Mouse (Mus musculus): ENCODE data around the gene Zdhhc20. TPM values are rescaled to one million over a fixed set of nuclear protein-coding genes. Genes with fewer than 3 reads are reported as not detected.
"Not testable (repeated sequence)": the region's sequence is repeated elsewhere in the genome, so short reads cannot be mapped to it uniquely, and the experiment has no call there.

The Zdhhc20 gene
- polyA plus RNA-seq (2015; fragmentation: Nextera tagmentation; extraction: Ambion mirVana) = 48.9 and 50.9 TPM in 2 replicates

DNA sequence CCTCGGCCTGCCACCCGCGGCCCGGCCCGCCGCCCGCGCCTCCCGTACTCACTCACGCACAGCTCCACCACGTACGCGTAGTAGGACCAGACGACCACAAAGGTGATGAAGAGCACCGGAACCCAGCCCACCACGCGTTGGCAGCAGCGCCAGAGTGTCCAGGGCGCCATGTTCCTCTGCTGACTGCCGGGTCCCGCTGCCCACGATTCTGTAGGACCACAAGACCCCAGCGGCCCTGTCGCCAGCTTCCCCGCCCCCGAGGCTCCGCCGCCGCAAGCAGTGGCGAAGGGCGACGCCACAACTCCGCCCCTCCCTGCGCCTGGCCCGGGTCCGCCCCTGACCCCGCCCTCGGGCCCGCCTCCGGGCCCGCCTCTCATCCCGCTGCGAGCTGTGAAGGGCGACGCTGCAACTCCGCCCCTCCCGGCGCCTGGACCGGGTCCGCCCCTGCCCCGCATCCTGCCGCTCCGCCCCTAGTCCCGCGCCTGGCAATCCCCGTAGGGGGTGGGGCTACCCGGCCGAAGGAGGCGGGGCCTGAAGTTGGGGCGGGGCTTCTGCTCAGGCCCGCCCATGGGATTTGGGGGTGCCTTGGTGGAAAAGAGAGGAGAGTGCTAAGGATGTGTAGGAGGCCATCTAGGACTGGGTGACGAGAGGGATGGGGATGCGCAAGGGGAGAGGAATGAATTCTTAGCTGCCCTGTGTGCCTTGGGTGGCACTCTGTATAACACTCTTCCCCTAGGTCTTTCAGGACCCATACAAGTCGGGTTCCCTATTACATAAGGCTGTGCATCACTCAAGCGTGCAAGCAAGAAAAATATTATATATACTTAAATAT is at the start of gene Zdhhc20:
Gene Zdhhc20, minus strand, starts transcription at position 266 of the 832 bp plus-strand sequence.
- 4% methylated on average over 64 of the region's 65 CpGs for WGBS
- Histone ChIP-seq H3K36me3 (no peaks in the 10 kb centered on the region), H3K4me3 (peak within 1 kb of the TSS; percentile 94), H3K4me2 (peak within 1 kb of the TSS; percentile 65), H3K9me3 (no peaks in the 10 kb centered on the region), H3K27ac (replicated peaks) (peak within 1 kb of the TSS; percentile 91), H3K9ac (peak within 1 kb of the TSS; percentile 96), H3K27me3 (no peaks in the 10 kb centered on the region), H3K4me1 (replicated peaks) (peaks cover 21% of the 10 kb centered on the region)
- peak; percentile 96 for ATAC-seq (ENCODE audit: low read depth)

DNA sequence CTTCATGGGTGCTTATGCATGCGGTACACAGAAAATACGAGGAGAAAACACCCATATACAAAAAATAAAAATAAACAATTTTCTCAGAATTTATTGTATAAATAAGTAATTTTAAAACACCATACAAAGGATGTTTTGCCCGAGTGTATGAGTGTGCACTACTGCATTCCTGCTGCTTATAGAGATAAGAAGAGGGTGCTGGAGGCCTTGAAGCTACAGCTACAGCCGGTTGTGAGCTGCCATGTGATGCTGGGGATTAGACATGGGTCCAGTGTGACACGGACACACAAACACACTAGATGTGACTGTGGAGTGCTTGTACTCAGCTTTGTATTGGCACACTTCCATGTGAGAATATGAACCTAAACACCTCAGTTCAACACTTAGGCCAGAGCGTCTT is 47.2 kb upstream of the Zdhhc20 start:
- no peaks in the 10 kb centered on the region for H3K9me3 ChIP-seq
- H3K9ac ChIP-seq = no peak overlapping the region
- H3K4me3 ChIP-seq = no peak overlapping the region
- H3K27ac ChIP-seq (replicated peaks) = no peak overlapping the region
- H3K4me1 ChIP-seq (replicated peaks) = no peaks in the 10 kb centered on the region
- 91% methylated on average over 6 of the region's 6 CpGs for WGBS
- no peak for ATAC-seq (ENCODE audit: low read depth)
- H3K4me2 ChIP-seq = no peak overlapping the region
- no peaks in the 10 kb centered on the region for H3K27me3 ChIP-seq
- peaks cover 24% of the 10 kb centered on the region for H3K36me3 ChIP-seq

DNA sequence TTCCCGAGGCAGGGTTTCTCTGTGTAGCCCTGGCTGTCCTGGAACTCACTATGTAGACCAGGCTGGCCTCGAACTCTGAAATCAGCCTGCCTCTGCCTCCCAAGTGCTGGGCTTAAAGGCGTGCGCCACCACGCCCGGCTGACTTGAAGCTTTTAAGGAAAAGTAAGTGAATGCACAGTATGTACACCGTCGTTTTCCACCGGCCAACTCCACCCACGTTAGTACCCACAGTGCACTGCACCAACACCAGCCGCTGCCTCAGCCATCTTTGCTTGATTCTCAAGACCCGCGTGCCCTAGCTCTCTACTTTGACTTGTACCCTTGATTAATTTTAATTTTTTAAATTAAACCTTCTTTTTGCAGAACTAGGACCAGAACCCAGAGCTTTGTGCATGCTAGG is 44.6 kb upstream of the Zdhhc20 start:
- Histone ChIP-seq H3K36me3 (peaks cover 25% of the 10 kb centered on the region), H3K4me2 (no peak overlapping the region), H3K9ac (no peak overlapping the region), H3K4me1 (replicated peaks) (no peaks in the 10 kb centered on the region), H3K4me3 (no peak overlapping the region), H3K9me3 (no peaks in the 10 kb centered on the region), H3K27ac (replicated peaks) (no peak overlapping the region), H3K27me3 (no peaks in the 10 kb centered on the region)
- no peak for ATAC-seq (ENCODE audit: low read depth)
- WGBS = 93% methylated on average over 13 of the region's 13 CpGs

DNA sequence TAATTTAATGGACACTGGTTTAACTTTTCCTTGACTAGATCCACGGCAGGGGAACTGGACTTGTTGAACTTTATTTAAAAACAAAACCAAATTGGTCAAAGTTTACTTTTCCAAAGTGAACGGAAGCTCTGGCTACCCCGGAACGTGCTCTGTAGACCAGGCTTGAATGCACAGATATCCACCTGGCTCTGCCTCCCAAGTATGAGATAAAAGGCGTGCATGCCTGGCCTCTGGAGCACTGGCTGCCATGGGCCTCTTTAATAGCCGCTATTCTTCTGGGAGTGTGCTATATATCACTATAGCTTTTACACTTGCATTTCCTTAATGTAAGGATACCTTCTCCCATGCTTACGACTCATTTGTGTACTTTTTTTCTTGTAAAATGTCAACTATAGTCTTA is 43.5 kb upstream of the Zdhhc20 start:
- WGBS = 67% methylated on average over 7 of the region's 7 CpGs

DNA sequence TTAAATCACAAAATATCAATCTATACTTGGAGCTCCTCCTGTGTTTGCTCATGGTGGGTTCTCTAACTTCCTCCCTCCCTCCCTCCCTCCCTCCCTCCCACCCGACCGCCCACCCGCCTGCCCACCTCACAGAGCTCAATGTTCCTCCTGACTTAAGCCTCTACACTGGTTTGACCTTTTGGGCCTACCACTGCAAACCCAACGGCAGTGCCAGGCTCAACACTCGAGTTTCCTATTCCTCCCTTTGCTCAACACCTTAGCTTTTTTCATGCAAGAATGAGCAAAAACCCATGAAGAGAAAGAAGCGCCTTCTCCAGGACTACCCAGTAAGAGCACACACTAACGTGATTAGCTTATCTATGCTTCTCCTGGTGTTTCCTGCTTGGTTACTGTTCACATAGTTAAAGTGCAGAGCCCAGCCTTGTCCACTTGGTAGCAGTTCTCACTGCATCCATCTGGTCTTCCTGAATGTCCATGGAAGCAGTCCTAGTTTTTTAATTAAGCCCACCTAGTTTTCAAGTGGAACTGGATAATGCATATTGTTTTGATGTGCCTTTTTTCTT is 42.9 kb upstream of the Zdhhc20 start:
- H3K27ac ChIP-seq (replicated peaks) = no peak overlapping the region
- no peak overlapping the region for H3K4me3 ChIP-seq
- H3K4me1 ChIP-seq (replicated peaks) = no peaks in the 10 kb centered on the region
- ATAC-seq (ENCODE audit: low read depth) = no peak
- H3K4me2 ChIP-seq = no peak overlapping the region
- no peak overlapping the region for H3K9ac ChIP-seq
- peaks cover 20% of the 10 kb centered on the region for H3K36me3 ChIP-seq
- H3K27me3 ChIP-seq = no peaks in the 10 kb centered on the region
- H3K9me3 ChIP-seq = no peaks in the 10 kb centered on the region
- 79% methylated on average over 7 of the region's 7 CpGs for WGBS

More for the DNA sequence above, 43.5 kb upstream of the Zdhhc20 start:
- no peaks in the 10 kb centered on the region for H3K4me1 ChIP-seq (replicated peaks)
- H3K9me3 ChIP-seq = no peaks in the 10 kb centered on the region
- H3K36me3 ChIP-seq = peaks cover 20% of the 10 kb centered on the region
- H3K27ac ChIP-seq (replicated peaks) = no peak overlapping the region
- no peak overlapping the region for H3K9ac ChIP-seq
- no peak overlapping the region for H3K4me3 ChIP-seq
- H3K4me2 ChIP-seq = no peak overlapping the region
- no peaks in the 10 kb centered on the region for H3K27me3 ChIP-seq
- no peak for ATAC-seq (ENCODE audit: low read depth)

DNA sequence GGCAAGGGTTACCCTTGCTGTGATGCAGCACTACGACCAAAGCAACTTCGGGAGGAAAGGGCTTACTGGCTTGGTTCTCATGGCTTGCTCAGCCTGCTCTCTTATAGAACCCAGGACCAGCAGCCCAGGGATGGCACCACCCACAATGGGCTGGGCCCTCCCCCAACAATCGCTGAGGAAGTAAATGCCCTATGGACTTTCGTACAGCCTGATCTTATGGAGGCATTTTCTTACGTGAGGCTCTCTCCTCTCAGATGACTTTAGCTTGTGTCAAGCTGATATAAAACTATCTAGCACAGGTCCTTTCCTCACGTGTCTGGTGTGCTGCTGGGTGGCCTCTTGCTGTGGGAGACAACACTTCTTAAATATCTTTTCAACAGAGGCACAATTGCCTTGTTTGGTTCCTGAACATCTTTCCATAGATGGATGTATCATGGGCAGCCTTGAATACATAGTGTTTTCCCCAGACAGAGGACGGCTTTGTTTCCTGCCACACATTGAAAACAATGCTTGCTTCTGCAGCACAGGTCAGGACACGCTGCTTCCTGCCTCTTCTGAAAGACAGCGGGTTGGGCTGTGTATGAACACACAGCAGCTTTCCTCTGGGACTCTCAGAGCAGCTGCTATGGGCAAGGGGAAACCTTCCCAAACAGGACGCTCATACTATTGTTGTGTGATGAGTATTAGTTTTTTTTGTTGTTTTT is 31.5 kb upstream of the Zdhhc20 start:
- no peaks in the 10 kb centered on the region for H3K9me3 ChIP-seq
- H3K27me3 ChIP-seq = no peaks in the 10 kb centered on the region
- peaks cover 18% of the 10 kb centered on the region for H3K4me1 ChIP-seq (replicated peaks)
- peak; percentile 71 for ATAC-seq (ENCODE audit: low read depth)
- 39% methylated on average over 10 of the region's 10 CpGs for WGBS
- H3K4me3 ChIP-seq = no peak overlapping the region
- no peak overlapping the region for H3K9ac ChIP-seq
- H3K27ac ChIP-seq (replicated peaks) = peak overlapping the region; percentile 55
- peaks cover 61% of the 10 kb centered on the region for H3K36me3 ChIP-seq
- no peak overlapping the region for H3K4me2 ChIP-seq

DNA sequence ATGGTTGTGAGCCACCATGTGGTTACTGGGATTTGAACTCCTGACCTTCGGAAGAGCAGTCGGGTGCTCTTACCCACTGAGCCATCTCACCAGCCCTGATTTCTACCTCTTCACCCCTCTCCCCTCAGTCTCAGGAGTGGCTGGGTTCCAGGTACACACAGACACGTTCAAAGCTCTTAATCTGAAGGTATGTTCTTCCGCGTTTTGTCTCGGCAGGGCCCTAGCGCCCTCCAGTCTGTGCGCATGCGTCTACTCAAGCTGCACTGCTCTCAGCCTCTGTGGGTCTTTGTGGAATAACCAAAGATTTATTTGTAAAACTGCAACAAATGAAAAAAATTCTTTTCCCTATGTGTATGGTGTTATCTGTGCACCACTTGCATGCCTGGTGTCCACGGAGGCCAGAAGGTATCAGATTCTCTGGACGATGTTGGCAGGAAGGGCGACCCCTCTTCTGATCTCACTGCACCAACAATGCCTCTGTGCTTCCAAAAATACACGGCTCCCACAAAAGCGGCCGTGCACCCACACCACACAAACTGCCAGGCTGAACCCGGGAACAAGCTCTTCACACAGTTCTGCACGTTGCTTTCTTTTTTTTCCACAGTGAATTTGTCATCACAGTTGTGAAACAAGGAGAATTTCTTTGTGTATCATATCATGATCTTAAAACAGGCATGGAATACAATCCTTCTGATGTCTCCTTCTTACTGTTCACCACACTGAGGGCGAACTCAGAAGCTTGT is 30.7 kb upstream of the Zdhhc20 start:
- Histone ChIP-seq H3K27ac (replicated peaks) (peak overlapping the region; percentile 55), H3K27me3 (no peaks in the 10 kb centered on the region), H3K9ac (no peak overlapping the region), H3K4me1 (replicated peaks) (peaks cover 18% of the 10 kb centered on the region), H3K4me2 (no peak overlapping the region), H3K9me3 (no peaks in the 10 kb centered on the region), H3K4me3 (no peak overlapping the region), H3K36me3 (peaks cover 63% of the 10 kb centered on the region)
- 85% methylated on average over 18 of the region's 18 CpGs for WGBS
- ATAC-seq (ENCODE audit: low read depth) = no peak

DNA sequence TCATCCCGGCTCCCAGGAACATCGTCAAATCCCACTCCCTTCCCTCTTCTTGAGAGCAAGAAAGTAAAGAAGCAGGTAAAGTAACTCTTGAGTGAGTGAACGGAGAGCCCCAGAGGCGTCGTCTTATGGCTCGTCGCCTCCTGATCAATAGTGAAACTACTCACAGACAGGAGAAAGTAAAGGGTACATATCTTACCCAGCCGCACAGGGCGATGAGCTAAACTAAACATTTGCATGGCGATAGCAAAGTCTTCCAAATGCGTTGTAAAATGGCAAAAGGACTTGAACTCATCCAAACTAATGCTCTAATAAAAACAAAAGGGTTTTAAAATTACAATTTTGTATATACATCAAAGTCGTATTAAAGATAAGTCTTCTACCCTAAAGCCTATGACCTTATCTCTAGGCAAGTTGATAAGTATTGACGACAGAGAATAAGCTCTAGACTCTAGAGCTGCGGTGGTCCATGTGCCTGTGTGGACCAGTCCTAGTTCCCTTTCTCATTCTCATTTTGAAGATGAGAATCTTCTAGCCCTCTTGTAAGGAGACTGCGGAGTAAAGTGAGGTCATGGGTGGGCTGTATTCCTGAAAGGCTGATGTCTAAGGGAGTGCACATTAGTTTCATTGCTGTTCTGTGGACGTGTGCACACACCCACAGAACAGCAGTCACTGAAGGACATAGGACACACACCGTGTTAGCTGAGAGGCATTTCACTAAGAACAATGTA is 29.2 kb upstream of the Zdhhc20 start:
- H3K9me3 ChIP-seq = no peaks in the 10 kb centered on the region
- no peak for ATAC-seq (ENCODE audit: low read depth)
- no peak overlapping the region for H3K4me3 ChIP-seq
- 95% methylated on average over 17 of the region's 17 CpGs for WGBS
- peaks cover 18% of the 10 kb centered on the region for H3K4me1 ChIP-seq (replicated peaks)
- H3K27me3 ChIP-seq = no peaks in the 10 kb centered on the region
- peaks cover 59% of the 10 kb centered on the region for H3K36me3 ChIP-seq
- H3K9ac ChIP-seq = no peak overlapping the region
- H3K27ac ChIP-seq (replicated peaks) = no peak overlapping the region
- no peak overlapping the region for H3K4me2 ChIP-seq

DNA sequence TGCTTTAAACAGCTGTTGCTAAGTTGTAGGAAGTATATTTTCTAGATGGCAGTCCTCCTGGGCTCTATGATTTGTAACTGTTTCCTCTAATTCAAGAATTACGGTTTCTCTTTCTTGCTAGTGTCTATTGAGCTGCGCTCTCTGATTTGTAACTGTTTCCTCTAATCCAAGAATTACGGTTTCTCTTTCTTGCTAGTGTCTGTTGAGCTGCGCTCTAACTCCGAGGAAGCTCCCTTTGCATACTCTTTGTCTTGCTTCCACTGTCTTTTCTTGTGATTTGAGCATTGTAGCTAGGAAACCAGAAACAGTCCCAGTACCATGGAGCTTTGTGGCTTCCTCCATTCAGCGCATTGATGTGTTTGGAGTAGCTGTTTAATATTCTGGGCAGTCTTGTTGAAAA is 25.3 kb upstream of the Zdhhc20 start:
- Histone ChIP-seq H3K27me3 (no peaks in the 10 kb centered on the region), H3K36me3 (peaks cover 39% of the 10 kb centered on the region), H3K4me2 (no peak overlapping the region), H3K4me1 (replicated peaks) (0 out of 2 replicates have a peak, but pooled peaks cover 1% of the 10 kb centered on the region), H3K9me3 (no peaks in the 10 kb centered on the region), H3K4me3 (no peak overlapping the region), H3K9ac (no peak overlapping the region), H3K27ac (replicated peaks) (no peak overlapping the region)
- no peak for ATAC-seq (ENCODE audit: low read depth)
- WGBS = 46% methylated on average over 6 of the region's 6 CpGs

DNA sequence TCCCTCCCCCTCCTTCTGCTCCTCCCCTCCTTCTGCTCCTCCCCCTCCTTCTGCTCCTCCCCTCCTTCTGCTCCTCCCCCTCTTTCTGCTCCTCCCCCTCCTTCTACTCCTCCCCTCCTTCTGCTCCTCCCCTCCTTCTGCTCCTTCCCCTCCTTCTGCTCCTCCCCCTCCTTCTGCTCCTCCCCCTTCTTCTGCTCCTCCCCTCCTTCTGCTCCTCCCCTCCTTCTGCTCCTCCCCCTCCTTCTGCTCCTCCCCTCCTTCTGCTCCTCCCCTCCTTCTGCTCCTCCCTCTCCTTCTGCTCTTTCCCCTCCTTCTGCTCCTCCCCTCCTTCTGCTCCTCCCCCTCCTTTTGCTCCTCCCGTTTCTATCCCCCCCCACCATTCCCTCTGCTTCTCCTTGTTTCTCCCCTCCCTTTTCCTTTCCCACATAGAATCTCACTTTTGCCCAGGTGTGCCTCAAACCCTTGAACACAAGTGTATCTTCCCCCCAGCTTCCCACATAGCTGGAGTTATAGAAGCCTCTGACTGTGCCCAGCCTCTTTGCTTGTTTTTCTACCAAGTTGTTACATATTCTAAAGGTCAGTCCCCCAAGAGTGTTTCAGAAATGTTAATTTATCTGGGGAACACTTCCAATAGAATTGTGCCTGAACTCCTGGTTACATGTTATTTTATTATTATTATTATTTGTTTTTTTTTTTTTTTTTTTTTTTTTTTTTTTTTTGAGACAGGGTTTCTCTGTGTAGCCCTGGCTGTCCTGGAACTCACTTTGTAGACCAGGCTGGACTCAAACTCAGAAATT is 22.3 kb upstream of the Zdhhc20 start:
- H3K4me3 ChIP-seq; H3K9me3 ChIP-seq; H3K4me2 ChIP-seq; H3K27me3 ChIP-seq; ATAC-seq (ENCODE audit: low read depth); H3K9ac ChIP-seq; H3K27ac ChIP-seq (replicated peaks): not testable (repeated sequence)
- Histone ChIP-seq H3K36me3 (peaks cover 23% of the 10 kb centered on the region), H3K4me1 (replicated peaks) (peaks cover 10% of the 10 kb centered on the region; the same call in 1 of the 2 replicates)
- 56% methylated on average over 1 of the region's 1 CpGs for WGBS

DNA sequence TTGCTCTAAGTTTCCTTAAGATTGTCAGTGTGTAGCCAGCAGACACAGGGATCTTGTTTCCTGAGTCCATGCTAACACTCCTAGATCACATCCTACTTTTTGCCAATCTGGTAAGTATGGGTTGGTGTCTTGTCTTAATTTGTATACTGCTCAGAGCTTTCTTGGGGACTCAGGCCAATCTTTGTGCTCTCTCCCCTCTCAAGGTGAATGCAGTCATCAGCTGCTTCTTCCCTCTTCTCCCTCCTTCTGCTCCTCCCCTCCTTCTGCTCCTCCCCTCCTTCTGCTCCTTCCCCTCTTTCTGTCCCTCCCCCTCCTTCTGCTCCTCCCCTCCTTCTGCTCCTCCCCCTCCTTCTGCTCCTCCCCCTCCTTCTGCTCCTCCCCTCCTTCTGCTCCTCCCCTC is 21.7 kb upstream of the Zdhhc20 start:
- H3K9me3 ChIP-seq; H3K4me3 ChIP-seq; ATAC-seq (ENCODE audit: low read depth): not testable (repeated sequence)

More for the DNA sequence above, 21.7 kb upstream of the Zdhhc20 start:
- H3K4me2 ChIP-seq; H3K9ac ChIP-seq; H3K27ac ChIP-seq (replicated peaks); H3K27me3 ChIP-seq: not testable (repeated sequence)
- Histone ChIP-seq H3K36me3 (peaks cover 17% of the 10 kb centered on the region), H3K4me1 (replicated peaks) (peaks cover 10% of the 10 kb centered on the region; the same call in 1 of the 2 replicates)
